8 mouse cellular contexts compared by ENCODE assay signal in the genomic region with DNA sequence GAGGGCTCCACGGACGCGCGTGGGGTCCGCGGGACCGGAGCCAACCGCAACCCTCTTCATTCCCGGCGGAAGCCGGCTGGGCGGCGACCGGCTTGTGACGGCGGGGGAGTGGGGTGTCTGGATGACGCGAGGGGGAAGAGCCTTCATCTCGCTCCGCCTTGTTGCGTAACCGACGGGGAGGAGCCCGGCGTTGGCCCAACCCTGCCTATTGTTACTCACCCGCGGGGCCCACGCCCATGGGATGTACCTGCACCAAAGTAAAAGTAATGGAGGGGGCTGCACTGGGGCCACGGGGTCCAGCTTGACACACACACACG. TPM values are rescaled to one million over a fixed set of nuclear protein-coding genes. Genes with fewer than 3 reads are reported as not detected.
A peak's percentile ranks its signal among the peaks of the same experiment; 100 is the strongest.
DNase-seq lines count a peak whose midpoint lies in the region; ATAC-seq and TF ChIP-seq lines count a peak whose summit lies in the region.

No protein-coding gene starts in this region.

- peak; percentile 82 for DNase-seq in 3T3-L1 (ENCODE audit: low read depth, low spot score)
- peak; percentile 86 for DNase-seq in adrenal gland, postnatal 25 days
- DNase-seq in heart, adult 8-10 months (ENCODE audit: low spot score) = peak; percentile 89
- DNase-seq in kidney, adult 9 months = peak; percentile 91
- peak; percentile 88 for DNase-seq in limb, embryonic 14.5 days (ENCODE audit: low spot score)
- DNase-seq in spleen, adult 2 months (ENCODE audit: low read depth in 1 of 2, low spot score in 2 of 2) = peak; percentile 78 to 86

- TF ChIP-seq CTCF in spleen, adult 2 months (IDR thresholded peaks at IDR 0.05; ENCODE audit: extremely low read depth, insufficient read depth, insufficient read length, insufficient replicate concordance) = no peak

- H3K4me3 ChIP-seq in embryonic facial prominence, embryonic 12.5 days = peak overlapping the region; percentile 61
- peak overlapping the region; percentile 55 for H3K4me3 ChIP-seq in limb, embryonic 14.5 days (replicated peaks; ENCODE audit: low read length)
- peak overlapping the region; percentile 62 for H3K4me3 ChIP-seq in midbrain, embryonic 16.5 days (ENCODE audit: low read depth, low read length)
- H3K4me3 ChIP-seq in spleen, adult 2 months (ENCODE audit: extremely low read depth, insufficient read depth, insufficient read length) = peak overlapping the region; percentile 83

- H3K36me3 ChIP-seq in embryonic facial prominence, embryonic 12.5 days = no peaks in the 10 kb centered on the region
- H3K36me3 ChIP-seq in limb, embryonic 14.5 days (ENCODE audit: control insufficient read depth, insufficient read depth, low read length) = no peaks in the 10 kb centered on the region
- no peaks in the 10 kb centered on the region for H3K36me3 ChIP-seq in midbrain, embryonic 16.5 days (ENCODE audit: control insufficient read depth, insufficient read depth, low read length)
- H3K36me3 ChIP-seq in spleen, adult 2 months (ENCODE audit: control insufficient read depth, insufficient read depth, low read length) = no peaks in the 10 kb centered on the region

- no peaks in the 10 kb centered on the region for H3K4me1 ChIP-seq in embryonic facial prominence, embryonic 12.5 days
- H3K4me1 ChIP-seq in limb, embryonic 14.5 days (ENCODE audit: control insufficient read depth, insufficient read depth, low read length) = no peaks in the 10 kb centered on the region
- peaks cover 10% of the 10 kb centered on the region for H3K4me1 ChIP-seq in midbrain, embryonic 16.5 days (ENCODE audit: control insufficient read depth, insufficient read depth, low read length)
- H3K4me1 ChIP-seq in spleen, adult 2 months (ENCODE audit: control insufficient read depth, insufficient read depth, insufficient read length) = peaks cover 4% of the 10 kb centered on the region; the same call in 1 of the 2 replicates

- H3K27me3 ChIP-seq in embryonic facial prominence, embryonic 12.5 days = no peaks in the 10 kb centered on the region
- H3K27me3 ChIP-seq in limb, embryonic 14.5 days (ENCODE audit: control insufficient read depth, insufficient read depth, low read length) = no peaks in the 10 kb centered on the region
- H3K27me3 ChIP-seq in midbrain, embryonic 16.5 days (ENCODE audit: control insufficient read depth, insufficient read depth, low read depth, low read length) = no peaks in the 10 kb centered on the region
- H3K27me3 ChIP-seq in spleen, adult 2 months (ENCODE audit: control insufficient read depth, insufficient read depth, low read length) = no peaks in the 10 kb centered on the region

- peak overlapping the region; percentile 54; the same call in 1 of the 2 replicates for H3K27ac ChIP-seq in embryonic facial prominence, embryonic 12.5 days
- peak overlapping the region; percentile 70 for H3K27ac ChIP-seq in limb, embryonic 14.5 days (replicated peaks; ENCODE audit: low read depth, low read length)
- peak overlapping the region; percentile 75 for H3K27ac ChIP-seq in midbrain, embryonic 16.5 days (ENCODE audit: low read length)
- peak overlapping the region; percentile 90 for H3K27ac ChIP-seq in spleen, adult 2 months (ENCODE audit: insufficient read depth, low read length)

- H3K9me3 ChIP-seq in embryonic facial prominence, embryonic 12.5 days = no peaks in the 10 kb centered on the region
- no peaks in the 10 kb centered on the region for H3K9me3 ChIP-seq in limb, embryonic 14.5 days (ENCODE audit: control insufficient read depth, low read length)
- no peaks in the 10 kb centered on the region for H3K9me3 ChIP-seq in midbrain, embryonic 16.5 days (replicated peaks; ENCODE audit: control insufficient read depth, low read length, poor library complexity, severe bottlenecking)

- peak overlapping the region; percentile 63 for H3K9ac ChIP-seq in embryonic facial prominence, embryonic 12.5 days
- H3K9ac ChIP-seq in limb, embryonic 14.5 days (ENCODE audit: low read depth, low read length, severe bottlenecking) = peak overlapping the region; percentile 62
- H3K9ac ChIP-seq in midbrain, embryonic 16.5 days (ENCODE audit: low read depth, low read length) = peak overlapping the region; percentile 72

- peak overlapping the region; percentile 59 for H3K4me2 ChIP-seq in embryonic facial prominence, embryonic 12.5 days (replicated peaks)
- H3K4me2 ChIP-seq in limb, embryonic 14.5 days (replicated peaks; ENCODE audit: low read depth, low read length, severe bottlenecking) = peak overlapping the region; percentile 56
- peak overlapping the region; percentile 68; the same call in 1 of the 2 replicates for H3K4me2 ChIP-seq in midbrain, embryonic 16.5 days (ENCODE audit: low read length)

- WGBS in embryonic facial prominence, embryonic 12.5 days = 8% methylated on average over 25 of the region's 30 CpGs
- WGBS in limb, embryonic 14.5 days = 18% methylated on average over 20 of the region's 30 CpGs
- WGBS in midbrain, embryonic 16.5 days = 14% methylated on average over 27 of the region's 30 CpGs
- WGBS in spleen, adult 2 months = 27% methylated on average over 30 of the region's 30 CpGs

- 0 out of 2 replicates have a peak, but pooled peaks have one; percentile 42 for TF ChIP-seq POLR2A in limb, embryonic 14.5 days (IDR thresholded peaks at IDR 0.05; ENCODE audit: borderline replicate concordance, extremely low read depth, insufficient read depth, insufficient read length)
- no peak for TF ChIP-seq POLR2A in spleen, adult 2 months (IDR thresholded peaks at IDR 0.05; ENCODE audit: low read depth, low read length)

- ATAC-seq in embryonic facial prominence, embryonic 12.5 days (ENCODE audit: insufficient number of reproducible peaks, insufficient read depth, low FRiP score, low TSS enrichment) = peak; percentile 92
- ATAC-seq in limb, embryonic 14.5 days (ENCODE audit: low FRiP score, low read depth) = peak; percentile 97
- peak; percentile 99 for ATAC-seq in midbrain, embryonic 16.5 days

RNA-seq across cellular contexts. Expression of a gene that starts 0.3 kb away (rescaled TPM):
- total RNA-seq in adrenal gland, postnatal 25 days (2021) = 12.6 and 15.1 TPM in 2 replicates
- polyA plus RNA-seq in embryonic facial prominence, embryonic 12.5 days (2016; fragmentation: Nextera tagmentation; extraction: Ambion mirVana) = 17.8 and 19.5 TPM in 2 replicates
- 10 to 100 TPM; 11.6 to 15.6 (median 14.5) TPM for total RNA-seq in heart, adult 8-10 months (2022)
- 9.1 and 9.3 TPM in 2 replicates for polyA plus RNA-seq in limb, embryonic 14.5 days (2012; rRNA removed)
- polyA plus RNA-seq in limb, embryonic 14.5 days (2014; fragmentation: Nextera tagmentation; extraction: Ambion mirVana) = 10.6 and 11.7 TPM in 2 replicates
- 24.3 and 26.1 TPM in 2 replicates for polyA plus RNA-seq in midbrain, embryonic 16.5 days (2015; fragmentation: Nextera tagmentation; extraction: Ambion mirVana)
- polyA plus RNA-seq in spleen, adult 2 months (2012; rRNA removed) = 7.0 and 10.7 TPM in 2 replicates

RNA-seq across cellular contexts. Expression of a gene that starts 57.6 kb away (rescaled TPM):
- total RNA-seq in adrenal gland, postnatal 25 days (2021) = not detected in 2 replicates
- not detected in 2 replicates for polyA plus RNA-seq in embryonic facial prominence, embryonic 12.5 days (2016; fragmentation: Nextera tagmentation; extraction: Ambion mirVana)
- not detected for total RNA-seq in heart, adult 8-10 months (2022)
- not detected in 2 replicates for polyA plus RNA-seq in limb, embryonic 14.5 days (2012; rRNA removed)
- not detected in 2 replicates for polyA plus RNA-seq in limb, embryonic 14.5 days (2014; fragmentation: Nextera tagmentation; extraction: Ambion mirVana)
- polyA plus RNA-seq in midbrain, embryonic 16.5 days (2015; fragmentation: Nextera tagmentation; extraction: Ambion mirVana) = not detected in 2 replicates
- not detected in 2 replicates for polyA plus RNA-seq in spleen, adult 2 months (2012; rRNA removed)

Comparison
In these comparisons a context has a peak if more than half of its experiments do, and no peak if none do; other contexts are left out.
1. Peak in every context shown above with its lines: DNase-seq, ATAC-seq, H3K4me3 ChIP-seq and H3K27ac ChIP-seq.